Mouse (Mus musculus): ENCODE data around the gene Ccndbp1. TPM values are rescaled to one million over a fixed set of nuclear protein-coding genes. Genes with fewer than 3 reads are reported as not detected.
"Not testable (repeated sequence)": the region's sequence is repeated elsewhere in the genome, so short reads cannot be mapped to it uniquely, and the experiment has no call there.

Ccndbp1 gene
- polyA plus RNA-seq (2016; fragmentation: Nextera tagmentation; extraction: Ambion mirVana) = 59.1 and 61.0 TPM in 2 replicates

DNA sequence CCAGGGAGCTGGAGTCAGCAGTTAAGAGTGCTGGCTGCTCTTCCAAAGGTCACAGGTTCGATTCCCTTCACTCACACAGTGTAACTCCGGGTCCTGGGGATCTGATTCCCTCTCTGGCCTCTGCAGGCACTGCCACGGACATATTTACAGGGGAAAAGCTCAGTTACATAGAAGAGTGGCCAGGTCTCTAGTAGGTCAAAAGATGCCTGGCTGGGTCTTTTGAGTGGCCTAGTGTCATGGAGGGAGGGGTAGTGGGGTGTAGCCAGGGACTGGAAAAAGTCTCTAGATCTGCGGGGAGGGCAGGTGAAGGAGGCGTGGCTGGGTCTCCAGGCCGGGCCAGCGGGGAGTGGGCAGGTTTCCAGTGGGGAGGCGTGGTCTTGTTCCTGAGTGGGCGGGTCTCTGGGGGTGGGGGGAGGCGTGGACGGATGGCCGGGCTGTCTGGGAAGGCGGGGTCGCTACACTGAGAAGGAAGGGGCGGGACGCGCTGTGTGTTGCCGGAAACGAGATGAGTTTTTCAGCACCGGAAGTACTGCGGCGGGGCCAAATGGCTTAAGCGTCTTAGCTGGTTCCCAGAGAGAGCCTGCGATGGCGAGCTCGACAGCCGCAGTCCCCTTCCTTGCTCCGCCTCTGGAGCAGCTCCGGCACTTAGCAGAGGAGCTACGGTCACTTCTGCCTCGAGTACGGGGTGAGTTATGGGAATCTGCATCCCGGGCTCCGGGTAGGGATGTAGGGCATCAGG is at the start of gene Ccndbp1:
Ccndbp1 (plus strand) TSS at position 479 of the 739 bp plus-strand sequence.
- 2% methylated on average over 33 of the region's 34 CpGs for WGBS
- H3K27ac ChIP-seq = peak within 1 kb of the TSS; percentile 55; the same call in 1 of the 2 replicates
- peaks cover 21% of the 10 kb centered on the region for H3K36me3 ChIP-seq
- ATAC-seq (ENCODE audit: low FRiP score) = peak; percentile 96
- H3K9me3 ChIP-seq (replicated peaks) = no peaks in the 10 kb centered on the region
- H3K4me3 ChIP-seq = peak within 1 kb of the TSS; percentile 75
- peak within 1 kb of the TSS; percentile 85 for H3K4me2 ChIP-seq (replicated peaks)
- H3K9ac ChIP-seq = peak within 1 kb of the TSS; percentile 78
- peaks cover 9% of the 10 kb centered on the region for H3K4me1 ChIP-seq
- no peaks in the 10 kb centered on the region for H3K27me3 ChIP-seq

DNA sequence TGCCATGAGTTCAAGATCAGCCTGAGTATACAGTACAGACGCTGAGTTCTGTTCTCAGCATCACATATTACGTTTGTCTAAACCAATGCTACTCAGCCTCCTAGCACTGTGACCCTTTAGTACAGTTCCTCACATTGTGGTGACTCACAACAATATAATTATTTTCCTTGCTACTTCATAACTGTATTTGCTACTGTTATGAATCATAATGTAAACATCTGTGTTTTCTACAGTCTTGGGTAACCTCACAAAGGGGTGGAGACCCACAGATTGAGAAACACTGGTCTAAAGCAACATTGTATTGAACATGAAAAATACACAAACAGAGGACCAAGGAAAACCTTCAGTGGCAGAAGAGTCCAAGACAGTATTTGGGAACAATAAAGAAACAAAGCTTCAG is 48.8 kb upstream of the Ccndbp1 start:
- no peaks in the 10 kb centered on the region for H3K4me1 ChIP-seq
- ATAC-seq (ENCODE audit: low FRiP score) = no peak
- 93% methylated on average over 2 of the region's 2 CpGs for WGBS
- H3K27ac ChIP-seq = no peak overlapping the region
- H3K9ac ChIP-seq = no peak overlapping the region
- H3K4me3 ChIP-seq = no peak overlapping the region
- H3K36me3 ChIP-seq = peaks cover 21% of the 10 kb centered on the region
- H3K27me3 ChIP-seq = no peaks in the 10 kb centered on the region
- H3K9me3 ChIP-seq (replicated peaks) = no peaks in the 10 kb centered on the region
- H3K4me2 ChIP-seq (replicated peaks) = no peak overlapping the region

DNA sequence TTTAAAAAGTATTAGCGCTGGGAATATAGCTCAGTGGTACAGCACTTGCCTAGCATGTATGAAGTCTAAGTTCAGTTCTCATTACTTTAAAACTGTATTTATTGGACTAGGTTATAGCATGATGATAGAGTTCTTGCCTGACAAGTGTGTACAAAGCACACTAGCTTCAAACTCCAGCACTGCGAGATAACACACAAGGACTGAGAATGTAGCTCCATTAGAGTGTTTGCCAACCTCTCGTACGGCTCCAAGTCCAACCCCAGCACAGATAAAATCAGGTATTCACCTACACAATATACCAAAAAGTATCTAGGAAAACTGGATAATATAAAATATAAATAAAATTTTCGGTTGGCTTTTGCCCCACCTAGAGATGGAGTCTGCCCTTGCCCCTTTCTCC is 48.4 kb upstream of the Ccndbp1 start:
- H3K36me3 ChIP-seq = peaks cover 16% of the 10 kb centered on the region
- H3K27me3 ChIP-seq = no peaks in the 10 kb centered on the region
- H3K4me1 ChIP-seq = no peaks in the 10 kb centered on the region
- H3K9me3 ChIP-seq (replicated peaks) = no peaks in the 10 kb centered on the region
- no peak overlapping the region for H3K9ac ChIP-seq
- H3K4me3 ChIP-seq = no peak overlapping the region
- no peak overlapping the region for H3K27ac ChIP-seq
- 94% methylated on average over 5 of the region's 5 CpGs for WGBS
- H3K4me2 ChIP-seq (replicated peaks) = no peak overlapping the region
- no peak for ATAC-seq (ENCODE audit: low FRiP score)

DNA sequence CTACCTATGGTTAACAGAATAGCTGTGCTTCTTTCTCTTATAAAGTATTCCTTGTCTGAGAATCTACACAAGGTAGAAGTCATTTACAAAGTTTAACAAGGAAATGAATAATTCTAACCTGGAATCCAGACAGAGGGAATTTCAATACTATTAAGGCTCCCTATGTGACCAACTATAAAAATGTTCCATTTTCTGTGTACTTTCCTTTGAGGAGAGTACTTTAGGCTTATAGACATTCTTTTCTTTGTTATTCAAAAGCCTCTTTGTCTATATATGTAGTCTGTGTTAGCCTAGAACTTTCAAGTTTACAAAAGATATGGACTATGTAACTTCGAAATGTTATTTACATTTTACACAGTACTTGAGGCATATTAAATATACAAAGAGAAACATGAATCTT is 47.9 kb upstream of the Ccndbp1 start:
- WGBS = 91% methylated on average over 1 of the region's 1 CpGs
- H3K27me3 ChIP-seq = no peaks in the 10 kb centered on the region
- no peak for ATAC-seq (ENCODE audit: low FRiP score)

DNA sequence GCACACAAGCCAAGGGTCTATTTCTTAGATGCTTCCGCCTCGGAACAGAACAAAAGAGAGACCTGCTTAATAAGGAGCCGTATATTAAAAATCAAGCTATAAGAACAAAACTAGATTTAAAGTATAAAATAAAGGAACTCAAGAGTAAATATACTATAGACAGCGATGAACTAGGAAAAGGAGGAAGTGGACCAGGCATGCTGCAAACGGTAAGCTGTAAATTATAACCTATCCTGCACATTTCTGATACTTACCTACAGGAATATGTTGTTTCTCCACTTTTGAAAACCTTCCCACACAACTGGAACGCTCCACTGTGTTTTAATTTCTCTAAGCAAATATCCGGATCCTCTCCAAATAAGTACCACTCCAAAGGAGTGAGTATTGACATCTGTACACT is 45.1 kb upstream of the Ccndbp1 start:
- Histone ChIP-seq H3K9me3 (replicated peaks) (no peaks in the 10 kb centered on the region), H3K9ac (no peak overlapping the region), H3K4me2 (replicated peaks) (no peak overlapping the region), H3K4me1 (no peaks in the 10 kb centered on the region), H3K27ac (no peak overlapping the region), H3K27me3 (no peaks in the 10 kb centered on the region), H3K36me3 (peaks cover 15% of the 10 kb centered on the region; the same call in 1 of the 2 replicates), H3K4me3 (no peak overlapping the region)
- ATAC-seq (ENCODE audit: low FRiP score) = no peak
- 95% methylated on average over 7 of the region's 7 CpGs for WGBS

More for the DNA sequence above, 47.9 kb upstream of the Ccndbp1 start:
- Histone ChIP-seq H3K9ac (no peak overlapping the region), H3K27ac (no peak overlapping the region), H3K4me3 (no peak overlapping the region), H3K9me3 (replicated peaks) (no peaks in the 10 kb centered on the region), H3K4me1 (no peaks in the 10 kb centered on the region), H3K36me3 (peaks cover 12% of the 10 kb centered on the region), H3K4me2 (replicated peaks) (no peak overlapping the region)

DNA sequence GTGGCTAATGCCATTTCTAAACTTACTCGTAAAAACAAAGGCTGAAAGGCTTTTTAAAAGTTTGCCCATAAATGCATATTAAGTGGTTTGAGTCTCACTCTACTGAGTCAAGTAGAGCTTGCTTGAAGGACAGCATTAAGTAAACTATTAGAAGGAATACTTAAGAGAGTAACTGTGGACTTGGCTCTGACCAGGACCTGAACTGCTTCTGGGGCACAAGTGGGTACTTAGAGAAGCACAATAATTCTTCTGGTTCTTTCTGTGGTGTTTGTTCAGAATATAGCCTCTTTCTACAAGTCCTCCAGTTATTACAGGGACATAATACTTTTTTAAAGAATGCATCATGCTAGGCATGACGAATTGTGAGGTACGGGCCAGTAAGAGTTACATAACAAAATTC is 42.7 kb upstream of the Ccndbp1 start:
- H3K27me3 ChIP-seq = no peaks in the 10 kb centered on the region
- WGBS = 93% methylated on average over 3 of the region's 3 CpGs
- H3K9ac ChIP-seq = no peak overlapping the region
- H3K27ac ChIP-seq = no peak overlapping the region
- no peak overlapping the region for H3K4me3 ChIP-seq
- ATAC-seq (ENCODE audit: low FRiP score) = no peak
- H3K4me1 ChIP-seq = peaks cover 7% of the 10 kb centered on the region
- H3K36me3 ChIP-seq = peaks cover 8% of the 10 kb centered on the region; the same call in 1 of the 2 replicates
- H3K9me3 ChIP-seq (replicated peaks) = no peaks in the 10 kb centered on the region
- no peak overlapping the region for H3K4me2 ChIP-seq (replicated peaks)

DNA sequence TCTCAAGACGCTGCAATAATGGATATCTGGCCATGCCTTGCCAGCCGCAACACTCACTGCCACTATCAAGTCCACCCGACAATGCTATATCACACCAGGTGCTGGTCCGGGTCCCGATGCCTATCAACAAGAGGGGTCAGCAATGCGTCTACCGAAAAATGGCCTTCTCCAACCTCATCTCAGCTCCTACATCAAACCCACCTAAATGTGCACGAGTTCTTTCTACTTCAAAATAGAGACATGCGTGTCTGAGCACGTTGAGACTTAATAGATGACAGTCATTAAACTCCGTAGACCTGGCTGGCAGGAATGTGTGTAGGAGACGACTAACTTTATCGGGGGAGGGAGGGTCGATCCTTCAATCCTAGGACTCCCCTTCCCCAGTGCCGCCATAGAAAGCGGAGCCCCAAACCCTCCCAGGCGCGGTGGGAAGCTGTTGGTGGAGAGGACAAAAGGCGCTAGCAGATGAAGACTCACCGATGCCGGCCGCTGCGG is 38.1 kb upstream of the Ccndbp1 start:
- Histone ChIP-seq H3K27me3 (peaks cover 6% of the 10 kb centered on the region; the same call in 1 of the 2 replicates), H3K4me2 (replicated peaks) (peak overlapping the region; percentile 72), H3K4me3 (peak overlapping the region; percentile 80), H3K36me3 (0 out of 2 replicates have a peak, but pooled peaks cover 4% of the 10 kb centered on the region), H3K9ac (peak overlapping the region; percentile 80), H3K27ac (peak overlapping the region; percentile 86), H3K9me3 (replicated peaks) (no peaks in the 10 kb centered on the region), H3K4me1 (peaks cover 7% of the 10 kb centered on the region)
- under 1% methylated on average over 23 of the region's 23 CpGs for WGBS
- peak; percentile 81; the same call in 1 of the 2 replicates for ATAC-seq (ENCODE audit: low FRiP score)

DNA sequence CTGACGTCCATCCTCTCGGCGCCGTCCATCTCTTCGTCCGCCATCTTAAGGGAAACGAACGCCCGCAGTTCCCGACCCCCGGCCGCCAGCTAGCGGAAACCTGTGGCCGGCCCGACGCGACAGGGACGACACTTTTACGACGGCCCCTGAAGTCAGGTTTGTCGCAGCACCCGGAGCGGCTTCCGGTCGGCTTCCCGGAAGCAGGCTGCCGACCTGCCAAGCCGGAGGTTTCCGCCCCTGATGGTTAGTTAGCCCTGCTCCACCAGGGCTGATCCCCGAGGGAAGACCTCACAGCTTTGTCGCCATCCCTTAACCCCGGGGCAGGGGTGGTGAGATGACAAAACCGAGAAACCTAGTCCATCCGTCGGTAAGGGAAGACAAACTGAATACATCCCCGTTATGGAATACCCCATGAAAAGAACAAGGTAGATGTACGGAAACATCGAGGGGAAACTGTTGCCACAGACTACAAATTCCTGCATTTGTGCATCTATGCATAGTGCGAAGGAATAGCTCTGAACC is 37.6 kb upstream of the Ccndbp1 start, which contains the start of gene Ubr1:
Ubr1 (minus strand) TSS at position 157 of the 522 bp plus-strand sequence.
- ATAC-seq (ENCODE audit: low FRiP score) = peak; percentile 88
- Histone ChIP-seq H3K36me3 (0 out of 2 replicates have a peak, but pooled peaks cover 4% of the 10 kb centered on the region), H3K27ac (peak within 1 kb of the TSS; percentile 86), H3K4me1 (peaks cover 7% of the 10 kb centered on the region), H3K9ac (peak within 1 kb of the TSS; percentile 80), H3K27me3 (peaks cover 6% of the 10 kb centered on the region; the same call in 1 of the 2 replicates), H3K4me3 (peak within 1 kb of the TSS; percentile 80), H3K9me3 (replicated peaks) (no peaks in the 10 kb centered on the region), H3K4me2 (replicated peaks) (peak within 1 kb of the TSS; percentile 72)
- WGBS = under 1% methylated on average over 39 of the region's 39 CpGs

DNA sequence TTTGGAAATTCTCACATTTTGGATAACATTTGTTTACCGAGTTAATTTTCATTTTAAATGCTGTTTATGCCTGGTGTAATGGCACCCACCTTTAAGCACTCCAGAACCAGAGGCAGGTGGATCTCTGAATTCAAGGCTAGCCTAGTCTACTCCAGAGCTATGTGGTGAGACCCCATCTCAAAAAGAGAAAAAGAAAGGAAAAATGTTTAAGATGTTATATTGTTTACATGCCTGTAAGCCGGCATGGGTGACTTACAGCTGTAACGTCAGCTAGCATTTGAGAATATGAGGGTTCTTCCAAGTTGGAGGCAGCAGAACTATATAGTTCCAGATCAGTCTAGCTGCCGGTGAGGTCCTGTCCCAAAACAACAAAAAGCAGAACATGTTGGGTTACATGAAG is 36.4 kb upstream of the Ccndbp1 start:
- H3K36me3 ChIP-seq = no peaks in the 10 kb centered on the region
- no peak overlapping the region for H3K27ac ChIP-seq
- peaks cover 6% of the 10 kb centered on the region; the same call in 1 of the 2 replicates for H3K27me3 ChIP-seq
- 91% methylated on average over 4 of the region's 4 CpGs for WGBS
- no peak overlapping the region for H3K4me3 ChIP-seq
- no peak overlapping the region for H3K4me2 ChIP-seq (replicated peaks)
- H3K4me1 ChIP-seq = peaks cover 7% of the 10 kb centered on the region
- H3K9ac ChIP-seq = no peak overlapping the region
- no peaks in the 10 kb centered on the region for H3K9me3 ChIP-seq (replicated peaks)
- no peak for ATAC-seq (ENCODE audit: low FRiP score)

DNA sequence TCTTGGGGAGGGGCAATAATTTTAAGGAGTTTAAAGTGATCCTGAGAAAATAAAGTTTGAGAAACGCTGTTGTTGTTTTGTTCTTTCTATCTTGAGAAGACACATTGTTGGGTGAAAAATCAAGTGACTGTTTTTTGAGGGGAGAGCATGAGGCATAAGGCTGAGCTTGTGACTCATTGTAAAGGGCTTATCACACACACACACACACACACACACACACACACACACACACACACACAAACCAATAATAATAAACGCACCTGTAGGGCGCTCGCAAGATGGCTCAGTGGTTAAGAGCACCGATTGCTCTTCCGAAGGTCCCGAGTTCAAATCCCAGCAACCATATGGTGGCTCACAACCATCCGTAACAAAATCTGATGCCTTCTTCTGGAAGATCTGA is 35.9 kb upstream of the Ccndbp1 start:
- not testable (repeated sequence) for H3K9ac ChIP-seq; ATAC-seq (ENCODE audit: low FRiP score); H3K9me3 ChIP-seq (replicated peaks); H3K36me3 ChIP-seq; H3K4me1 ChIP-seq; H3K4me2 ChIP-seq (replicated peaks); H3K27ac ChIP-seq; H3K27me3 ChIP-seq; H3K4me3 ChIP-seq
- 95% methylated on average over 8 of the region's 8 CpGs for WGBS

DNA sequence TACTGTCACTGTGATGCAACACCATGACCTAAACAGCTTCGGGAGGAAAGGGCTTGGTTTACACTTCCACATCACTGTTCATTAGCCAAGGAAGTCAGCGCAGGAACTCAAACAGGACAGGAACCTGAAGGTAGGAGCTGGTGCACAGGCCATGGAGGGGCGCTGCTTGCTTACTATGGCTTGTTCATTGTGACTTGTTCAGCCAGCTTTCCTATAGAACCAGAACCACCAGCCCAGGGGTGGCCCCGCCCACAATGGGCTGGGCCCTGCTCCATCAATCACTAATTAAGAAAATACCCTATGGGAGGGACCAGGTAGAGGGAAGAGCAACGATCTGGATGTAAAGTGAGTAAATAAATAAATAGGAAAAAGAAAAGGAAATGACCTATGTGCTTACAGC is 35.2 kb upstream of the Ccndbp1 start:
- no peak overlapping the region for H3K9ac ChIP-seq
- WGBS = 23% methylated on average over 5 of the region's 5 CpGs
- H3K27me3 ChIP-seq = peaks cover 6% of the 10 kb centered on the region; the same call in 1 of the 2 replicates
- H3K9me3 ChIP-seq (replicated peaks) = no peaks in the 10 kb centered on the region
- no peak overlapping the region for H3K27ac ChIP-seq
- H3K4me1 ChIP-seq = peaks cover 7% of the 10 kb centered on the region
- H3K36me3 ChIP-seq = no peaks in the 10 kb centered on the region
- ATAC-seq (ENCODE audit: low FRiP score) = no peak
- no peak overlapping the region for H3K4me3 ChIP-seq
- H3K4me2 ChIP-seq (replicated peaks) = no peak overlapping the region

DNA sequence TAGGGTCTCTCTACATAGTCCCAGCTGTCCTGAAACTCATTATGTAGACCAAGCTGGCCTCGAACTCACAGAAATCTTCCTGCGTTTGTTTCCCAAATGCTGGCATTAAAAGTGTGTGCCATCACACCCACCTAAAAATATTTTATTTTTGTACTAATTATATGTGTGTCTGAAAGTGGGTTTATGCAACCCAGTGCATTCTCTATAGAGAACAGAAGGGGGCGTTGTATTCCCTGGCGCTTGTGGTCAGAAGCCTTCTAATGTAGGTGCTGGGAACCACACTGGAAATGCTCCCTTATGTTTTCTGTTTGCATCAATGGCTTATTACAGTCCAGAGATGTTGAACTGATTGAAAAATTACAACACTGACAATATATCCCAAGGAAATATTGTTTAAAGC is 31.9 kb upstream of the Ccndbp1 start:
- ATAC-seq (ENCODE audit: low FRiP score) = no peak
- 51% methylated on average over 4 of the region's 4 CpGs for WGBS
- Histone ChIP-seq H3K36me3 (no peaks in the 10 kb centered on the region), H3K4me1 (no peaks in the 10 kb centered on the region), H3K4me2 (replicated peaks) (peak overlapping the region; percentile 89), H3K4me3 (no peak overlapping the region), H3K9me3 (replicated peaks) (no peaks in the 10 kb centered on the region), H3K27ac (no peak overlapping the region), H3K27me3 (peaks cover 6% of the 10 kb centered on the region; the same call in 1 of the 2 replicates), H3K9ac (no peak overlapping the region)

Data from hindbrain, embryonic 12.5 days (tissue).